In the genomic region with DNA sequence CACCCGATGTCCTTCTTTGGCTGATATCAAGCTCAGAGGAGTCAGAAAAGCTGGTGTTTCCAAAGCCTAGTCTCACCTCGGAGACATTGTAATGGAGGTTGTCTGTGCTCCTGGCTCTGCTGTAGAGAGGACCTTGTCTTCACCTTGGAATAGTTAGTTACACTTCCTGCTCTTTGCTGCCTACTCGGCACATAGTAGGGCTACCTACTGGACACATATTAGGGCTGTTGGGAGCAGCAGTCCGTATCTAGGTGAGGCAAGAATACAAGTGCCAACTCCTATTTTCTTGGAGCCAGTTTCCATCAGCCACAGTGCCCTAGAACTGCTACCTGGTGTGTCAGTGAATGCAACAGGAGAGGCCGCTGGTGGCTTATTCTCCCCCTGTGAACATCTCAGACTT, we compare ENCODE assay signal across 22 mouse cellular contexts.
DNase-seq lines count a peak whose midpoint lies in the region; ATAC-seq and TF ChIP-seq lines count a peak whose summit lies in the region.
"Had no signal": no experiment of that assay in that cellular context is flagged by ENCODE, and none has a peak within 500 bp of the region (broad histone marks: within the 10 kb centered on the region; RNA-seq: fewer than 3 reads in every experiment).

No protein-coding gene starts in this region.

- H3K27me3 ChIP-seq in heart, postnatal 0 days (ENCODE audit: control insufficient read depth, insufficient read depth, low read length) = no peaks in the 10 kb centered on the region
- peaks cover 3% of the 10 kb centered on the region for H3K27me3 ChIP-seq in CH12.LX (replicated peaks)
- no peaks in the 10 kb centered on the region for H3K27me3 ChIP-seq in MEL (ENCODE audit: control insufficient read depth in 1 of 2, insufficient read depth in 2 of 2, low read length in 2 of 2)
- H3K27me3 ChIP-seq in forebrain, embryonic 12.5 days = no peaks in the 10 kb centered on the region
- H3K27me3 ChIP-seq: Patski had no signal

- H3K79me2 ChIP-seq in CH12.LX (replicated peaks; ENCODE audit: control insufficient read depth, extremely low read depth, insufficient read depth, poor library complexity, severe bottlenecking) = no peaks in the 10 kb centered on the region
- H3K79me2 ChIP-seq in MEL (ENCODE audit: control insufficient read depth, insufficient read depth, low read length, poor library complexity) = no peaks in the 10 kb centered on the region

- no peaks in the 10 kb centered on the region for H3K4me1 ChIP-seq in heart, postnatal 0 days (ENCODE audit: control insufficient read depth, insufficient read depth)
- H3K4me1 ChIP-seq in CH12.LX (ENCODE audit: control insufficient read depth in 1 of 2, insufficient read depth in 2 of 2) (peaks cover 0 to 9% of the 10 kb centered on the region in 2 experiments; a peak in 2 of 4 replicates), MEL (ENCODE audit: control insufficient read depth in 1 of 2, insufficient read depth in 2 of 2, low read length in 2 of 2) (no peaks in the 10 kb centered on the region)
- peaks cover 5% of the 10 kb centered on the region; the same call in 1 of the 2 replicates for H3K4me1 ChIP-seq in forebrain, embryonic 12.5 days

- WGBS in heart, postnatal 0 days = 87% methylated on average over 5 of the region's 5 CpGs
- WGBS in forebrain, embryonic 12.5 days = 92% methylated on average over 5 of the region's 5 CpGs

- intact Hi-C loops in heart, postnatal 36 days (cut with DNase I) = no loop called here

- peaks cover 37% of the 10 kb centered on the region for H3K36me3 ChIP-seq in heart, postnatal 0 days (replicated peaks; ENCODE audit: control insufficient read depth, insufficient read depth, low read length)
- H3K36me3 ChIP-seq in CH12.LX (replicated peaks in 1 of 2; ENCODE audit: control insufficient read depth in 1 of 2, insufficient read depth in 1 of 2, low read length in 1 of 2) (no peaks in the 10 kb centered on the region), MEL (ENCODE audit: control insufficient read depth in 1 of 2, insufficient read depth in 2 of 2, low read length in 2 of 2) (no peaks in the 10 kb centered on the region)
- no peaks in the 10 kb centered on the region for H3K36me3 ChIP-seq in forebrain, embryonic 12.5 days (replicated peaks)
- H3K36me3 ChIP-seq: G1E had no signal

- no peak overlapping the region for H3K9ac ChIP-seq in heart, postnatal 0 days (replicated peaks; ENCODE audit: low read depth, low read length)
- H3K9ac ChIP-seq in CH12.LX (ENCODE audit: insufficient read depth, low read depth) (no peak overlapping the region), MEL (ENCODE audit: control insufficient read depth, low read depth, low read length, poor library complexity, severe bottlenecking) (no peak overlapping the region)
- no peak overlapping the region for H3K9ac ChIP-seq in forebrain, embryonic 12.5 days

- dilution Hi-C loops in CH12.LX (cut with MboI; ENCODE audit: extremely low pct_ligation_motif_present, extremely low pct_unique_long_range_greater_than_20kb, low sequenced_read_pairs) = no loop called here

- no peak for ATAC-seq in heart, postnatal 0 days (ENCODE audit: insufficient read depth, low read depth)
- ATAC-seq in megakaryocyte-erythroid progenitor cell, adult 5-6 weeks (replicated peaks; ENCODE audit: low FRiP score, low TSS enrichment, poor library complexity, severe bottlenecking) = no peak
- ATAC-seq in forebrain, embryonic 12.5 days (ENCODE audit: low FRiP score) = no peak
- ATAC-seq: activated CD4-positive, CD25-positive, alpha-beta regulatory T cell, adult 4 months; CD4-positive, CD25-positive, alpha-beta regulatory T cell, adult 4 months; Patski had no signal

- TF ChIP-seq CTCF in heart, postnatal 0 days (IDR thresholded peaks at IDR 0.05; ENCODE audit: low read depth) = no peak
- TF ChIP-seq CTCF in CH12.LX (conservative IDR thresholded peaks at IDR 0.05 in 1 of 2, IDR thresholded peaks at IDR 0.05 in 1 of 2; ENCODE audit: low read depth in 2 of 2, low read length in 2 of 2) (no peak), MEL (IDR thresholded peaks at IDR 0.05 in 2 of 3, conservative IDR thresholded peaks at IDR 0.05 in 1 of 3; ENCODE audit: control insufficient read depth in 1 of 3, insufficient read depth in 1 of 3, low read depth in 2 of 3, low read length in 3 of 3, poor library complexity in 1 of 3, severe bottlenecking in 1 of 3) (no peak)

- H3K27ac ChIP-seq in heart, postnatal 0 days (ENCODE audit: low read depth) = peak overlapping the region; percentile 25; the same call in 1 of the 2 replicates
- H3K27ac ChIP-seq in CH12.LX (ENCODE audit: insufficient read depth, low read depth) (no peak overlapping the region), MEL (ENCODE audit: control insufficient read depth, low read depth, low read length) (no peak overlapping the region)
- no peak overlapping the region for H3K27ac ChIP-seq in forebrain, embryonic 12.5 days

- TF ChIP-seq RAD21 in CH12.LX (IDR thresholded peaks at IDR 0.05; ENCODE audit: low read depth, low read length) (no peak), MEL (IDR thresholded peaks at IDR 0.05; ENCODE audit: low read depth, low read length) (no peak)

- in situ Hi-C loops in CH12.LX (cut with MboI; ENCODE audit: low pct_ligation_motif_present, low pct_unique_long_range_greater_than_20kb, low sequenced_read_pairs) = no loop called here

- no peaks in the 10 kb centered on the region for H3K9me3 ChIP-seq in heart, postnatal 0 days (replicated peaks; ENCODE audit: control insufficient read depth, low read length)
- peaks cover 9% of the 10 kb centered on the region for H3K9me3 ChIP-seq in CH12.LX (replicated peaks; ENCODE audit: low read length)
- H3K9me3 ChIP-seq in MEL (replicated peaks; ENCODE audit: insufficient read depth, low read length) = no peaks in the 10 kb centered on the region
- H3K9me3 ChIP-seq in forebrain, embryonic 12.5 days = no peaks in the 10 kb centered on the region

- no peak for DNase-seq in heart, postnatal 0 days (ENCODE audit: low spot score)
- no peak for DNase-seq in heart, postnatal 36 days
- DNase-seq in CH12.LX (ENCODE audit: extremely low read depth) = no peak
- DNase-seq in MEL (ENCODE audit: low read depth, low spot score) = no peak
- DNase-seq: adrenal gland, adult 2 months; adrenal gland, adult 8-10 months; adrenal gland, postnatal 10 days; adrenal gland, postnatal 14 days; adrenal gland, postnatal 25 days; adrenal gland, postnatal 36 days; B cell, adult 2 months; cerebellum, adult 11 months; cerebellum, adult 11-12 months; cerebellum, adult 18-20 months; cerebellum, adult 2 months; cerebellum, adult 8-10 months had no signal

- TF ChIP-seq EP300 in heart, postnatal 0 days (IDR thresholded peaks at IDR 0.05; ENCODE audit: low read depth) = no peak
- TF ChIP-seq EP300 in CH12.LX (IDR thresholded peaks at IDR 0.05; ENCODE audit: low read length) = no peak
- TF ChIP-seq EP300 in MEL (IDR thresholded peaks at IDR 0.05; ENCODE audit: low read depth in 1 of 2, low read length in 2 of 2) = no peak

- H3K4me2 ChIP-seq in heart, postnatal 0 days (ENCODE audit: low read depth, low read length) = no peak overlapping the region
- H3K4me2 ChIP-seq in CH12.LX (ENCODE audit: insufficient read depth, low read depth, poor library complexity, severe bottlenecking) = no peak overlapping the region
- no peak overlapping the region for H3K4me2 ChIP-seq in forebrain, embryonic 12.5 days

- TF ChIP-seq POLR2A in CH12.LX (IDR thresholded peaks at IDR 0.05; ENCODE audit: low read depth, low read length) = no peak
- TF ChIP-seq POLR2A in MEL (IDR thresholded peaks at IDR 0.05; ENCODE audit: control insufficient read depth in 1 of 2, insufficient read depth in 1 of 2, low read depth in 1 of 2, low read length in 2 of 2, poor library complexity in 1 of 2) = no peak

- no peak overlapping the region for H3K4me3 ChIP-seq in heart, postnatal 0 days (ENCODE audit: low read depth, low read length)
- H3K4me3 ChIP-seq in CH12.LX (replicated peaks in 1 of 3; ENCODE audit: low read depth in 2 of 3, low read length in 2 of 3, poor library complexity in 1 of 3) = no peak overlapping the region
- no peak overlapping the region for H3K4me3 ChIP-seq in MEL (ENCODE audit: control insufficient read depth in 1 of 2, insufficient read depth in 1 of 2, low read depth in 2 of 2, low read length in 2 of 2)
- no peak overlapping the region for H3K4me3 ChIP-seq in forebrain, embryonic 12.5 days (replicated peaks)

TF ChIP-seq in CH12.LX, 34 proteins besides CTCF, POLR2A, EP300 and RAD21:
- peak; percentile 83 for TF ChIP-seq ZKSCAN1 (IDR thresholded peaks at IDR 0.05; ENCODE audit: borderline replicate concordance, low read depth, low read length)
- no peak for TF ChIP-seq CHD2 (IDR thresholded peaks at IDR 0.05; ENCODE audit: low read length)

TF ChIP-seq in MEL, 35 proteins besides CTCF, POLR2A, EP300 and RAD21:
- TF ChIP-seq ZKSCAN1 (IDR thresholded peaks at IDR 0.05; ENCODE audit: low read depth, low read length) (peak; percentile 79), SMC3 (IDR thresholded peaks at IDR 0.05; ENCODE audit: low read depth, low read length) (no peak), TBP (IDR thresholded peaks at IDR 0.05; ENCODE audit: low read depth, low read length) (no peak), KAT2A (conservative IDR thresholded peaks at IDR 0.05; ENCODE audit: low read depth, low read length) (no peak), NELFE (IDR thresholded peaks at IDR 0.05; ENCODE audit: low read depth, low read length) (no peak), GABPA (IDR thresholded peaks at IDR 0.05; ENCODE audit: low read depth, low read length) (no peak)
